Mouse (Mus musculus): Measurements from ENCODE around the gene Trem3.

- TF ChIP-seq POLR2AphosphoS2 (IDR thresholded peaks at IDR 0.05; ENCODE audit: insufficient read length, low read depth), result no peak
- TF ChIP-seq TCF12 (IDR thresholded peaks at IDR 0.05; ENCODE audit: insufficient read depth, poor library complexity, severe bottlenecking), result no peak
- no peak for TF ChIP-seq REST (IDR thresholded peaks at IDR 0.05; ENCODE audit: insufficient read depth, insufficient read length)
- TF ChIP-seq CEBPB (IDR thresholded peaks at IDR 0.05; ENCODE audit: insufficient read depth, poor library complexity, severe bottlenecking), result no peak
- TF ChIP-seq MYOG (IDR thresholded peaks at IDR 0.05; ENCODE audit: control insufficient read depth in 1 of 3, insufficient read depth in 1 of 3, insufficient read length in 2 of 3, low read depth in 2 of 3), result no peak
- TF ChIP-seq POLR2A (IDR thresholded peaks at IDR 0.05; ENCODE audit: insufficient read length, low read depth), result no peak
- no peak for TF ChIP-seq E2F4 (IDR thresholded peaks at IDR 0.05; ENCODE audit: insufficient read depth)
These were observed 24.6 kb downstream of the Trem3 start for GRCm38 (mm10) chr17:48272158-48272557.
